Mouse (Mus musculus) limb, embryonic 15.5 days (tissue): ENCODE results near the gene Tram1l1. TPM values are rescaled to one million over a fixed set of nuclear protein-coding genes. Genes with fewer than 3 reads are reported as not detected.
"Not testable (repeated sequence)": the region's sequence is repeated elsewhere in the genome, so short reads cannot be mapped to it uniquely, and the experiment has no call there.

Experiments used
- ATAC-seq: fragments of 200-750 bp; cut with Nextera tagmentation; 2 replicates; pipeline ENCODE4 v1.8.0; 2017; ENCODE audit warnings: low read depth, moderate TSS enrichment; ENCODE audit not compliant: insufficient number of reproducible peaks, low FRiP score, low TSS enrichment
- H3K27ac ChIP-seq: fragments of 300-500 bp; sonication (generic); 2 replicates; pipeline ENCODE4 v1.5.1; 2015; ENCODE audit warnings: moderate library complexity, mild to moderate bottlenecking, inconsistent platforms
- H3K27me3 ChIP-seq: fragments of 300-500 bp; sonication (generic); 2 replicates; pipeline ENCODE4 v1.6.1; 2015; ENCODE audit warnings: inconsistent platforms
- H3K36me3 ChIP-seq: fragments of 300-500 bp; sonication (generic); 2 replicates; pipeline ENCODE4 v1.6.1; 2015; ENCODE audit warnings: inconsistent platforms
- H3K4me1 ChIP-seq: fragments of 300-500 bp; sonication (generic); 2 replicates; pipeline ENCODE4 v1.6.1; 2015; ENCODE audit warnings: inconsistent platforms
- H3K4me2 ChIP-seq: fragments of 300-500 bp; sonication (generic); 2 replicates; pipeline ENCODE4 v1.6.1; 2015; ENCODE audit warnings: mild to moderate bottlenecking, inconsistent platforms
- H3K4me3 ChIP-seq: fragments of 300-500 bp; sonication (generic); 2 replicates; pipeline ENCODE4 v1.5.1; 2015; ENCODE audit warnings: mild to moderate bottlenecking, inconsistent platforms
- H3K9ac ChIP-seq: fragments of 300-500 bp; sonication (generic); 2 replicates; pipeline ENCODE4 v1.6.1; 2015; ENCODE audit warnings: inconsistent platforms
- H3K9me3 ChIP-seq: fragments of 300-500 bp; sonication (generic); 2 replicates; pipeline ENCODE4 v1.6.1; 2016; ENCODE audit warnings: inconsistent platforms
- WGBS: fragments of 180-500 bp; shearing (Covaris S2); methylation state at CpG from one replicate; pipeline ENCODE4 v1.1.7; 2015; 5-methylcytosine and 5-hydroxymethylcytosine counted together
- polyA plus RNA-seq: library from polyadenylated mRNA; unstranded; fragments of >200 nt; fragmentation: Nextera tagmentation; extraction: Ambion mirVana; gene quantifications from 2 replicates; pipeline ENCODE4 v1.2.1, GENCODE M21; 2015

Tram1l1 gene
- 9.2 and 10.8 TPM in 2 replicates for polyA plus RNA-seq

GRCm38 (mm10) chr3:124320821-124321576, at the start of gene Tram1l1:
Gene Tram1l1 (plus strand): TSS chr3:124320855.
- Histone ChIP-seq H3K4me3 (peak within 1 kb of the TSS; percentile 65), H3K4me1 (0 out of 2 replicates have a peak, but pooled peaks cover 3% of the 10 kb centered on the region), H3K4me2 (peak within 1 kb of the TSS; percentile 70), H3K27me3 (no peaks in the 10 kb centered on the region), H3K36me3 (no peaks in the 10 kb centered on the region), H3K9me3 (no peaks in the 10 kb centered on the region), H3K9ac (peak within 1 kb of the TSS; percentile 64), H3K27ac (no peak within 1 kb of the TSS)
- 3% methylated on average over 53 of the region's 53 CpGs for WGBS
- ATAC-seq = peak; percentile 74

GRCm38 (mm10) chr3:124271229-124271628, 49.4 kb upstream of the Tram1l1 start:
- Histone ChIP-seq H3K4me2 (no peak overlapping the region), H3K4me3 (no peak overlapping the region), H3K27ac (no peak overlapping the region), H3K9ac (no peak overlapping the region), H3K4me1 (no peaks in the 10 kb centered on the region), H3K36me3 (no peaks in the 10 kb centered on the region), H3K9me3 (no peaks in the 10 kb centered on the region), H3K27me3 (no peaks in the 10 kb centered on the region)
- no peak for ATAC-seq
- WGBS = 41% methylated on average over 4 of the region's 4 CpGs

GRCm38 (mm10) chr3:124271668-124272067, 49.0 kb upstream of the Tram1l1 start:
- Histone ChIP-seq H3K27ac (no peak overlapping the region), H3K4me1 (no peaks in the 10 kb centered on the region), H3K36me3 (no peaks in the 10 kb centered on the region), H3K27me3 (no peaks in the 10 kb centered on the region), H3K9me3 (no peaks in the 10 kb centered on the region), H3K4me3 (no peak overlapping the region), H3K9ac (no peak overlapping the region), H3K4me2 (no peak overlapping the region)
- no peak for ATAC-seq
- 46% methylated on average over 3 of the region's 3 CpGs for WGBS

- Histone ChIP-seq H3K27ac (no peak overlapping the region), H3K4me2 (no peak overlapping the region), H3K4me3 (no peak overlapping the region), H3K36me3 (no peaks in the 10 kb centered on the region), H3K27me3 (no peaks in the 10 kb centered on the region), H3K9me3 (no peaks in the 10 kb centered on the region), H3K9ac (no peak overlapping the region), H3K4me1 (no peaks in the 10 kb centered on the region)
- 41% methylated on average over 2 of the region's 2 CpGs for WGBS
- no peak for ATAC-seq
Measured at GRCm38 (mm10) chr3:124272465-124273089, 48.1 kb upstream of the Tram1l1 start.

- H3K4me3 ChIP-seq, ATAC-seq, H3K4me1 ChIP-seq, H3K36me3 ChIP-seq, H3K4me2 ChIP-seq, H3K27ac ChIP-seq, H3K27me3 ChIP-seq, H3K9ac ChIP-seq, H3K9me3 ChIP-seq: not testable (repeated sequence)
- 11% methylated on average over 13 of the region's 13 CpGs for WGBS
Measured at GRCm38 (mm10) chr3:124274928-124275609, 45.6 kb upstream of the Tram1l1 start.

GRCm38 (mm10) chr3:124288936-124289335, 31.7 kb upstream of the Tram1l1 start:
- not testable (repeated sequence) for H3K9me3 ChIP-seq, H3K36me3 ChIP-seq, H3K27ac ChIP-seq, H3K27me3 ChIP-seq, ATAC-seq, H3K9ac ChIP-seq, H3K4me2 ChIP-seq, H3K4me3 ChIP-seq, H3K4me1 ChIP-seq
- 35% methylated on average over 7 of the region's 7 CpGs for WGBS

GRCm38 (mm10) chr3:124319254-124319653, 1.4 kb upstream of the Tram1l1 start:
- no peak overlapping the region for H3K27ac ChIP-seq

GRCm38 (mm10) chr3:124320398-124320797, 257 bp upstream of the Tram1l1 start:
- no peaks in the 10 kb centered on the region for H3K36me3 ChIP-seq
- peak overlapping the region; percentile 65 for H3K4me3 ChIP-seq
- no peak for ATAC-seq
- peak overlapping the region; percentile 64 for H3K9ac ChIP-seq
- peak overlapping the region; percentile 70 for H3K4me2 ChIP-seq
- no peaks in the 10 kb centered on the region for H3K9me3 ChIP-seq
- 14% methylated on average over 2 of the region's 2 CpGs for whole genome bisulfite sequencing
- no peaks in the 10 kb centered on the region for H3K27me3 ChIP-seq
- no peak overlapping the region for H3K27ac ChIP-seq
- 0 out of 2 replicates have a peak, but pooled peaks cover 3% of the 10 kb centered on the region for H3K4me1 ChIP-seq

More at GRCm38 (mm10) chr3:124319254-124319653, 1.4 kb upstream of the Tram1l1 start:
- Histone ChIP-seq H3K4me3 (no peak overlapping the region), H3K27me3 (no peaks in the 10 kb centered on the region), H3K9me3 (no peaks in the 10 kb centered on the region), H3K4me2 (no peak overlapping the region), H3K36me3 (no peaks in the 10 kb centered on the region), H3K9ac (no peak overlapping the region), H3K4me1 (0 out of 2 replicates have a peak, but pooled peaks cover 3% of the 10 kb centered on the region)
- ATAC-seq = no peak
- 77% methylated on average over 4 of the region's 4 CpGs for WGBS

GRCm38 (mm10) chr3:124346445-124346844, 25.8 kb downstream of the Tram1l1 start:
- Histone ChIP-seq H3K9me3 (no peaks in the 10 kb centered on the region), H3K4me2 (no peak overlapping the region), H3K9ac (no peak overlapping the region), H3K27me3 (no peaks in the 10 kb centered on the region), H3K4me3 (no peak overlapping the region), H3K27ac (no peak overlapping the region), H3K36me3 (no peaks in the 10 kb centered on the region), H3K4me1 (no peaks in the 10 kb centered on the region)
- no peak for ATAC-seq

GRCm38 (mm10) chr3:124357533-124357932, 36.9 kb downstream of the Tram1l1 start:
- no peak overlapping the region for H3K27ac ChIP-seq
- no peaks in the 10 kb centered on the region for H3K4me1 ChIP-seq
- no peaks in the 10 kb centered on the region for H3K27me3 ChIP-seq
- WGBS = 82% methylated on average over 3 of the region's 3 CpGs
- no peaks in the 10 kb centered on the region for H3K36me3 ChIP-seq
- no peak overlapping the region for H3K9ac ChIP-seq
- H3K4me2 ChIP-seq = no peak overlapping the region
- no peaks in the 10 kb centered on the region for H3K9me3 ChIP-seq
- ATAC-seq = no peak
- no peak overlapping the region for H3K4me3 ChIP-seq

GRCm38 (mm10) chr3:124372031-124372430, 51.4 kb downstream of the Tram1l1 start:
- no peak for ATAC-seq

More at GRCm38 (mm10) chr3:124372031-124372430, 51.4 kb downstream of the Tram1l1 start:
- H3K4me3 ChIP-seq = no peak overlapping the region
- H3K27ac ChIP-seq = no peak overlapping the region
- H3K9ac ChIP-seq = no peak overlapping the region
- H3K9me3 ChIP-seq = no peaks in the 10 kb centered on the region
- H3K4me2 ChIP-seq = no peak overlapping the region
- no peaks in the 10 kb centered on the region for H3K4me1 ChIP-seq
- no peaks in the 10 kb centered on the region for H3K36me3 ChIP-seq
- 79% methylated on average over 2 of the region's 2 CpGs for WGBS
- H3K27me3 ChIP-seq = no peaks in the 10 kb centered on the region
